Mouse (Mus musculus): ENCODE measurements around the gene Znhit2.

Gene Znhit2

GRCm38 (mm10) chr19:6076564-6077393 lies 15.8 kb downstream of the Znhit2 start, which contains the start of gene Vps51:
TSS of gene Vps51 (minus strand) at chr19:6077231.
- peak; percentile 87 for DNase-seq

- no peak for DNase-seq
Measured at GRCm38 (mm10) chr19:6079983-6080480, 19.0 kb downstream of the Znhit2 start, which contains the start of gene Tmem262. TSS of gene Tmem262 (plus strand) at chr19:6080033.

- DNase-seq: no peak
Measured at GRCm38 (mm10) chr19:6082156-6082555, 21.2 kb downstream of the Znhit2 start, which contains the start of gene Gm28374. TSS of gene Gm28374 (minus strand) at chr19:6082256.

GRCm38 (mm10) chr19:6084478-6085248 lies 23.7 kb downstream of the Znhit2 start, which contains the start of the genes Zfpl1 and Cdca5:
TSS of gene Zfpl1 (minus strand) at chr19:6084956.
TSS of gene Cdca5 (plus strand) at chr19:6084983.
- peak; percentile 95 for DNase-seq

GRCm38 (mm10) chr19:6085417-6085879 lies 24.5 kb downstream of the Znhit2 start:
- DNase-seq: peak; percentile 48

GRCm38 (mm10) chr19:6088841-6089240 lies 27.8 kb downstream of the Znhit2 start:
- DNase-seq: no peak

- DNase-seq: no peak
Measured at GRCm38 (mm10) chr19:6094119-6094518, 33.1 kb downstream of the Znhit2 start, which contains the start of gene AC131692.1. TSS of gene AC131692.1 (plus strand) at chr19:6094419.

GRCm38 (mm10) chr19:6097847-6098246 lies 36.9 kb downstream of the Znhit2 start:
- DNase-seq: no peak

- DNase-seq: no peak
Measured at GRCm38 (mm10) chr19:6101186-6101585, 40.2 kb downstream of the Znhit2 start.

- DNase-seq: no peak
Measured at GRCm38 (mm10) chr19:6102169-6102853, 41.3 kb downstream of the Znhit2 start.

GRCm38 (mm10) chr19:6104476-6104875 lies 43.5 kb downstream of the Znhit2 start:
- no peak for DNase-seq

- DNase-seq: no peak
Measured at GRCm38 (mm10) chr19:6105586-6105985, 44.6 kb downstream of the Znhit2 start, which contains the start of gene Naaladl1. TSS of gene Naaladl1 (plus strand) at chr19:6105782.

Measured in lung, postnatal 14 days (tissue).